Mouse (Mus musculus): ENCODE measurements around the gene Adprhl1.

DNA sequence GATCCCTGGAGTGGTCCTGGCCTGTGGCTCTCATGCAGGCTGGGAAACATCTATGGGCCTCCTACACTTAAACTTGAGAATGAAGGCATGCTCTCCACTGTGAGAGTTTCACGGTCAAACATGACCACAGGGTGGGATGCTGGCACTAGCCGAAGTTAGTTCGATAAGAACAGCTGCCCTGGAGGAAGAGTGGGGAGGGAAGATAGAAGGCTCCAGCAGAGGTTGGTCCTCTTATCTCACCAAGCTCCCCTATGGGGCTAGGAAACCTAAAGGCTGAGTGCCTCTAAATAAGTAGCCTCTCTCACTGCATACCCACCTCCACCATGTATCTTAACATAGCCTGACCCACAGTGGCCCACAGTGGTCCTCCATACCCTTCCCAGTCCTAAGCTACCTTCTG lies 51.2 kb downstream of the Adprhl1 start:
- TF ChIP-seq POLR2A (IDR thresholded peaks at IDR 0.05; ENCODE audit: extremely low read depth, insufficient read depth, low read length): no peak
- no peak for TF ChIP-seq CTCF (IDR thresholded peaks at IDR 0.05; ENCODE audit: extremely low read depth, insufficient read depth, low read length)

Data from cortical plate, adult 2 months (tissue).